ENCODE assay signal across 8 mouse cellular contexts in genomic region chr7:66110636-66111112, GRCm38 (mm10). TPM values are rescaled to one million over a fixed set of nuclear protein-coding genes. Genes with fewer than 3 reads are reported as not detected.
DNase-seq lines count a peak whose midpoint lies in the region; ATAC-seq lines count a peak whose summit lies in the region.

No protein-coding gene starts in this region.

- no peaks in the 10 kb centered on the region for H3K27me3 ChIP-seq in embryonic facial prominence, embryonic 15.5 days
- no peaks in the 10 kb centered on the region for H3K27me3 ChIP-seq in limb, embryonic 11.5 days (ENCODE audit: control insufficient read depth, insufficient read depth, low read length)
- H3K27me3 ChIP-seq in neural tube, embryonic 15.5 days (replicated peaks): 0 out of 2 replicates have a peak, but pooled peaks cover 3% of the 10 kb centered on the region

- peak overlapping the region; percentile 96 for H3K4me2 ChIP-seq in embryonic facial prominence, embryonic 15.5 days (replicated peaks)
- peak overlapping the region; percentile 78 for H3K4me2 ChIP-seq in limb, embryonic 11.5 days (ENCODE audit: low read depth, severe bottlenecking)
- H3K4me2 ChIP-seq in neural tube, embryonic 15.5 days: peak overlapping the region; percentile 98

- peak overlapping the region; percentile 94 for H3K27ac ChIP-seq in embryonic facial prominence, embryonic 15.5 days (replicated peaks)
- peak overlapping the region; percentile 92 for H3K27ac ChIP-seq in limb, embryonic 11.5 days (replicated peaks; ENCODE audit: low read depth, low read length)
- H3K27ac ChIP-seq in neural tube, embryonic 15.5 days (replicated peaks): peak overlapping the region; percentile 90

- peaks cover 19% of the 10 kb centered on the region for H3K4me1 ChIP-seq in embryonic facial prominence, embryonic 15.5 days
- H3K4me1 ChIP-seq in limb, embryonic 11.5 days (ENCODE audit: control insufficient read depth, insufficient read depth, low read length): no peaks in the 10 kb centered on the region
- H3K4me1 ChIP-seq in neural tube, embryonic 15.5 days: peaks cover 48% of the 10 kb centered on the region

- under 1% methylated on average over 10 of the region's 10 CpGs for WGBS in embryonic facial prominence, embryonic 15.5 days
- WGBS in limb, embryonic 11.5 days: 10% methylated on average over 10 of the region's 10 CpGs
- WGBS in neural tube, embryonic 15.5 days: 2% methylated on average over 10 of the region's 10 CpGs

- H3K9ac ChIP-seq in embryonic facial prominence, embryonic 15.5 days: peak overlapping the region; percentile 87
- peak overlapping the region; percentile 96 for H3K9ac ChIP-seq in limb, embryonic 11.5 days (ENCODE audit: low read length)
- H3K9ac ChIP-seq in neural tube, embryonic 15.5 days (replicated peaks): peak overlapping the region; percentile 93

- no peak for ATAC-seq in embryonic facial prominence, embryonic 15.5 days (ENCODE audit: insufficient number of reproducible peaks, low FRiP score, low TSS enrichment, low read depth)
- ATAC-seq in limb, embryonic 11.5 days (ENCODE audit: insufficient number of reproducible peaks, low FRiP score, low TSS enrichment, low read depth): no peak
- no peak for ATAC-seq in neural tube, embryonic 15.5 days (ENCODE audit: low FRiP score)

- peak; percentile 19 for DNase-seq in kidney, adult 18-20 months
- no peak for DNase-seq in kidney, postnatal 25 days
- peak; percentile 27 for DNase-seq in ES-CJ7 (ENCODE audit: low read depth, low spot score)
- peak; percentile 51 for DNase-seq in limb, embryonic 11.5 days (ENCODE audit: low spot score)
- no peak for DNase-seq in testis, postnatal 10 days (ENCODE audit: low spot score)
- no peak for DNase-seq in spleen, postnatal 36 days (ENCODE audit: low spot score in 2 of 2)

- peak overlapping the region; percentile 85 for H3K4me3 ChIP-seq in embryonic facial prominence, embryonic 15.5 days (replicated peaks)
- H3K4me3 ChIP-seq in limb, embryonic 11.5 days (ENCODE audit: low read depth, low read length): peak overlapping the region; percentile 94
- peak overlapping the region; percentile 95 for H3K4me3 ChIP-seq in neural tube, embryonic 15.5 days (replicated peaks)

- no peaks in the 10 kb centered on the region for H3K36me3 ChIP-seq in embryonic facial prominence, embryonic 15.5 days
- no peaks in the 10 kb centered on the region for H3K36me3 ChIP-seq in limb, embryonic 11.5 days (ENCODE audit: control insufficient read depth, insufficient read depth, low read length)
- H3K36me3 ChIP-seq in neural tube, embryonic 15.5 days: no peaks in the 10 kb centered on the region

- H3K9me3 ChIP-seq in embryonic facial prominence, embryonic 15.5 days (replicated peaks): no peaks in the 10 kb centered on the region
- H3K9me3 ChIP-seq in limb, embryonic 11.5 days (ENCODE audit: control insufficient read depth, low read length): no peaks in the 10 kb centered on the region
- no peaks in the 10 kb centered on the region for H3K9me3 ChIP-seq in neural tube, embryonic 15.5 days (replicated peaks)

RNA-seq across cellular contexts. Expression of gene Chsy1, which starts 1.4 kb away (rescaled TPM):
- polyA plus RNA-seq in embryonic facial prominence, embryonic 15.5 days (2015; fragmentation: Nextera tagmentation; extraction: Ambion mirVana): 16.1 and 18.0 TPM in 2 replicates
- polyA plus RNA-seq in limb, embryonic 11.5 days (2014; fragmentation: Nextera tagmentation; extraction: Ambion mirVana): 23.9 and 27.1 TPM in 2 replicates
- 9.9 and 10.7 TPM in 2 replicates for polyA plus RNA-seq in neural tube, embryonic 15.5 days (2015; fragmentation: Nextera tagmentation; extraction: Ambion mirVana)

RNA-seq across cellular contexts. Expression of gene Selenos, which starts 31.2 kb away (rescaled TPM):
- 133 and 142 TPM in 2 replicates for polyA plus RNA-seq in embryonic facial prominence, embryonic 15.5 days (2015; fragmentation: Nextera tagmentation; extraction: Ambion mirVana)
- 87.7 and 89.7 TPM in 2 replicates for polyA plus RNA-seq in limb, embryonic 11.5 days (2014; fragmentation: Nextera tagmentation; extraction: Ambion mirVana)
- 92.0 and 93.1 TPM in 2 replicates for polyA plus RNA-seq in neural tube, embryonic 15.5 days (2015; fragmentation: Nextera tagmentation; extraction: Ambion mirVana)

RNA-seq across cellular contexts. Expression of gene Snrpa1, which starts 51.9 kb away (rescaled TPM):
- polyA plus RNA-seq in embryonic facial prominence, embryonic 15.5 days (2015; fragmentation: Nextera tagmentation; extraction: Ambion mirVana): 145 and 158 TPM in 2 replicates
- polyA plus RNA-seq in limb, embryonic 11.5 days (2014; fragmentation: Nextera tagmentation; extraction: Ambion mirVana): 271 and 274 TPM in 2 replicates
- polyA plus RNA-seq in neural tube, embryonic 15.5 days (2015; fragmentation: Nextera tagmentation; extraction: Ambion mirVana): 116 and 133 TPM in 2 replicates

Comparison
In these comparisons a context has a peak if more than half of its experiments do, and no peak if none do; other contexts are left out.
1. DNase-seq: peak in kidney, adult 18-20 months (single experiment), ES-CJ7 (single experiment) and limb, embryonic 11.5 days (single experiment); none in kidney, postnatal 25 days (0 of 2), testis, postnatal 10 days (single experiment) and spleen, postnatal 36 days (0 of 2).
2. Peak in every context shown above with its lines, with median percentiles within 50 percentile points of each other: H3K27ac ChIP-seq, H3K4me2 ChIP-seq, H3K4me3 ChIP-seq and H3K9ac ChIP-seq.